Mouse (Mus musculus) midbrain, postnatal 0 days (tissue): Measurements from ENCODE around the gene Fancg. TPM values are rescaled to one million over a fixed set of nuclear protein-coding genes. Genes with fewer than 3 reads are reported as not detected.

ENCODE experiments used
- ATAC-seq: fragments of 200-750 bp; cut with Nextera tagmentation; 2 replicates; pipeline ENCODE4 v1.8.0; 2017; ENCODE audit warnings: moderate number of reproducible peaks, mild to moderate bottlenecking, moderate TSS enrichment, moderate library complexity; ENCODE audit not compliant: low FRiP score
- DNase-seq: peaks from one replicate; pipeline ENCODE4 v3.0.0-alpha.2; 2015; ENCODE audit warnings: low spot score
- H3K27ac ChIP-seq: fragments of 300-500 bp; sonication (generic); 2 replicates; pipeline ENCODE4 v1.5.1; 2014; ENCODE audit warnings: low read depth, mild to moderate bottlenecking, low read length, mixed read lengths
- H3K27me3 ChIP-seq: fragments of 300-500 bp; sonication (generic); 2 replicates; pipeline ENCODE4 v1.6.1; 2014; ENCODE audit warnings: low read length, control low read depth, mixed read lengths; ENCODE audit not compliant: insufficient read depth
- H3K36me3 ChIP-seq: fragments of 300-500 bp; sonication (generic); 2 replicates; pipeline ENCODE4 v1.6.1; 2014; ENCODE audit warnings: low read length, control low read depth, mixed read lengths; ENCODE audit not compliant: insufficient read depth
- H3K4me1 ChIP-seq: fragments of 300-500 bp; sonication (generic); 2 replicates; pipeline ENCODE4 v1.6.1; 2014; ENCODE audit warnings: mild to moderate bottlenecking, control low read depth, antibody characterized with exemption, low read length, mixed read lengths; ENCODE audit not compliant: insufficient read depth
- H3K4me2 ChIP-seq: fragments of 300-500 bp; sonication (generic); 2 replicates; pipeline ENCODE4 v1.6.1; 2014; ENCODE audit warnings: low read depth, mild to moderate bottlenecking, low read length, mixed read lengths; ENCODE audit not compliant: poor library complexity, severe bottlenecking
- H3K4me3 ChIP-seq: fragments of 300-500 bp; sonication (generic); 2 replicates; pipeline ENCODE4 v1.5.1; 2014; ENCODE audit warnings: low read depth, mild to moderate bottlenecking, low read length, moderate library complexity
- H3K9ac ChIP-seq: fragments of 300-500 bp; sonication (generic); replicated peaks from 2 replicates; pipeline ENCODE4 v1.6.1; 2014; ENCODE audit warnings: mild to moderate bottlenecking, low read length, moderate library complexity, mixed read lengths; ENCODE audit not compliant: poor library complexity, severe bottlenecking
- H3K9me3 ChIP-seq: fragments of 300-500 bp; sonication (generic); 2 replicates; pipeline ENCODE4 v1.6.1; 2016; ENCODE audit warnings: low read length, control low read depth
- CTCF ChIP-seq: IDR thresholded peaks from 2 replicates; pipeline ENCODE4 v1.5.1; 2016; ENCODE audit warnings: antibody characterized with exemption, mild to moderate bottlenecking
- WGBS: fragments of 180-500 bp; shearing (Covaris S2); extraction: QIAGEN DNeasy Blood & Tissue Kit; methylation state at CpG from one replicate; pipeline ENCODE4 v1.1.7; 2014; 5-methylcytosine and 5-hydroxymethylcytosine counted together
- polyA plus RNA-seq: library from polyadenylated mRNA; unstranded; fragments of >200 nt; fragmentation: Nextera tagmentation; extraction: Ambion mirVana; gene quantifications from 2 replicates; pipeline ENCODE4 v1.2.1, GENCODE M21; 2015
- total RNA-seq: library from RNA; depleted of rRNA; stranded (reverse); fragments of >200 nt; gene quantifications from 2 replicates; pipeline ENCODE4 v1.2.3, GENCODE M21; 2014

Fancg gene
- total and polyA plus RNA-seq, 2 experiments from 2014 or later = 14.2 to 15.0 TPM

DNA sequence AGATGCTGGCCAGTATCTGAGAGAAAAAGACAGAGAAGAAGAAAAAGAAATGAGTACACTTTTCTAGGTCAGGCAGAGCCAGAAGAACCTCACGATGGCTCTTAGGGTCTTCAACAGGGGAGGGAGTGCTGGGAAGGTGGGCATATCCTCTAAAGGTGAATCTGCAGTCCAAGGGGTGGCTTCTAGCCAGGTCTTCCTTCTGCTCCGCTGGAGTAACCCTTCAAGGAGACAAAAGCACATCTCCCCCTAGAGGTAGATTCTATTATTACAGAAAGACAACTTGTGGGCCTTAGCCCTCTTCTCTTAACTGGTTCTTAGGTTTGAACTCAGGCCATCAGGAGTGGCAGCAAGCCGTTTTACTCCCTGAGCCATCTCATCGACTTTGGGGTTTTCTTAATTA lies 42.3 kb upstream of the Fancg start:
- Histone ChIP-seq H3K4me2 (no peak overlapping the region), H3K9ac (no peak overlapping the region), H3K9me3 (no peaks in the 10 kb centered on the region), H3K27me3 (no peaks in the 10 kb centered on the region), H3K36me3 (no peaks in the 10 kb centered on the region), H3K4me1 (no peaks in the 10 kb centered on the region), H3K4me3 (no peak overlapping the region), H3K27ac (no peak overlapping the region)
- peak; percentile 75 for DNase-seq
- 10% methylated on average over 4 of the region's 4 CpGs for WGBS
- peak; percentile 67 for TF ChIP-seq CTCF
- ATAC-seq = no peak

DNA sequence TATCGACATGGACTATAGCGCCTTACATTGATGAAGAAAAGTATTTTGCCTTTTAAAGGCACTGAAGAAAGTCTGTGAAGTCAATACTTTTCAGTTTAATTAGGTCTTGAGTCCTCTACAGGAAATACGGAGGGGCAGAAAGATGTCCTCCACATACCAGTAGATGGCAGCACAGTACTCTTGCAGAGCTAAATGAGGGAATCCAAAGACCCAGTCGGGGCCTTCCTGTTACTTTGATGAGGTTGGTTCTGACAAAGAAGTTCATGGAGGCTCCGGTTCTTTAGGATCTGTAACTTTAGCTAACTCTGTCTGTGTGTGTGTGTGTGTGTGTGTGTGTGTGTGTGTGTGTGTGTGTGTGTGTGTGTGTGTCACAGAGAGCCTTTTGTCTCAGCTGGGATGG lies 36.9 kb upstream of the Fancg start:
- no peak overlapping the region for H3K9ac ChIP-seq
- H3K4me2 ChIP-seq = no peak overlapping the region
- DNase-seq (peak; percentile 95), ATAC-seq (no peak)
- no peak overlapping the region for H3K4me3 ChIP-seq
- no peaks in the 10 kb centered on the region for H3K36me3 ChIP-seq
- 4% methylated on average over 5 of the region's 5 CpGs for WGBS
- H3K27ac ChIP-seq = no peak overlapping the region
- TF ChIP-seq CTCF = peak; percentile 96
- H3K27me3 ChIP-seq = no peaks in the 10 kb centered on the region
- peaks cover 10% of the 10 kb centered on the region; the same call in 1 of the 2 replicates for H3K4me1 ChIP-seq
- H3K9me3 ChIP-seq = no peaks in the 10 kb centered on the region

- no peaks in the 10 kb centered on the region for H3K36me3 ChIP-seq
- ATAC-seq = no peak
- 61% methylated on average over 5 of the region's 5 CpGs for WGBS
- H3K4me2 ChIP-seq = peak overlapping the region; percentile 78; the same call in 1 of the 2 replicates
- H3K9me3 ChIP-seq = no peaks in the 10 kb centered on the region
- peak overlapping the region; percentile 38; the same call in 1 of the 2 replicates for H3K27ac ChIP-seq
- no peak overlapping the region for H3K9ac ChIP-seq
- peaks cover 10% of the 10 kb centered on the region; the same call in 1 of the 2 replicates for H3K4me1 ChIP-seq
- H3K27me3 ChIP-seq = no peaks in the 10 kb centered on the region
- DNase-seq = no peak
- TF ChIP-seq CTCF = no peak
- H3K4me3 ChIP-seq = no peak overlapping the region
Measured at GRCm38 (mm10) chr4:43046607-43047006, 36.3 kb upstream of the Fancg start.

DNA sequence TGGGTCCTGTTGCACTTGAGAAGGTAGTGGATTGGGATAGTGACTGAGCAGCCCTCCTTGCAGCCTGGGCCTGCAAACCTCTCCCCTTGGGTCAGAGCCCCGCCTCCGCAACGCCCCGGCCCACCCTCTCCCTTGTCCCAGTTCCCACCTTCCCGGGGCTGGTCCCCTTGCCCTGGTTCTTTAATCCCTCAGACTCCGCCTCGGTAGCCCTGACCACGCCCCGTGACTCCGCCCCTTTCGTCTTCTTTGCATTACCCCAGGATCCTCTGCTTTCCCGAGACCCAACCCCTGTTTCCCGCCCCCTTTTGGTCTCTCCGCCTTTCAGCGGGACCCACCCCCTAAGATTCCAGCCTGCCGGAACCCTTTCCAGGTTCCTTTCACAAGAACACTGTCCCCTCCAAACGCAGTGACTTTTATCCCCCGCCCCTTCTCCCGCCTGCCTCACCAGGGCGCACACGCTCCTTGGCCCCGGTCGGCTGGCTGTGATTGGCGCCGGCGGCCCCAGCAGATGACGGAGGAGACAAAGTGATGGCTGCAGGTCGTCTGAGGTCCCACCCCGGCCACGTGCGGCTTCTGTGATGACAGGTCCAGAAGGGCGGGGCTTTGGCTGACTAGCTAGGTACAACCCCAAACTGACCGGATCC lies 35.5 kb upstream of the Fancg start, which contains the start of gene Fam214b:
Fam214b (minus strand) TSS at position 562 of the 644 bp plus-strand sequence.
- ATAC-seq (peak; percentile 89), DNase-seq (peak; percentile 97)
- H3K4me1 ChIP-seq = peaks cover 10% of the 10 kb centered on the region; the same call in 1 of the 2 replicates
- peak; percentile 29 for TF ChIP-seq CTCF
- H3K27ac ChIP-seq = peak within 1 kb of the TSS; percentile 81
- H3K27me3 ChIP-seq = no peaks in the 10 kb centered on the region
- WGBS = under 1% methylated on average over 33 of the region's 33 CpGs
- H3K4me2 ChIP-seq = peak within 1 kb of the TSS; percentile 78
- no peaks in the 10 kb centered on the region for H3K9me3 ChIP-seq
- peak within 1 kb of the TSS; percentile 58 for H3K4me3 ChIP-seq
- H3K36me3 ChIP-seq = no peaks in the 10 kb centered on the region
- H3K9ac ChIP-seq = peak within 1 kb of the TSS; percentile 59

GRCm38 (mm10) chr4:43045285-43045658 lies 35.0 kb upstream of the Fancg start:
- no peak for TF ChIP-seq CTCF
- peak overlapping the region; percentile 58 for H3K4me3 ChIP-seq
- WGBS = under 1% methylated on average over 13 of the region's 13 CpGs

DNA sequence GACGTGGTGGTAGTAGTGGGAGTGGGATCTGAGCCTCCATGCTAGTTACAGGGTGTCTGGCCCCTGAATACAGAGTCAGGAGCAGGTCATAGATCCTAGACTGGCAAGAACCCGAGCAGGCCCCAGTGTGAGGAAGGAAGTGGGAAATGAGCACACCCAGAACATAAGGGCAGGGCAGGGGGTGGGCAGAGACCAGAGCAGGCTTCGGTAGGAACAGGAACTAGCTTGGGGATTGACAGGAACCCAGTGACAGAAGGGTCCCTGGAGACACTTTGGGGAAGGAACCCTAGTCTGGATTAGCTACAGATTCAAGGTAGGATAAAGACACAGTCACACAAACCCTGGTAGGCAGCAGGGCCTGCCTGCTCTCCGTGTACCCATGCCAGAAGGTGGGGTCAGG lies 34.4 kb upstream of the Fancg start:
- Histone ChIP-seq H3K36me3 (no peaks in the 10 kb centered on the region), H3K27me3 (no peaks in the 10 kb centered on the region), H3K4me1 (peaks cover 10% of the 10 kb centered on the region; the same call in 1 of the 2 replicates), H3K9ac (peak overlapping the region; percentile 59), H3K4me2 (peak overlapping the region; percentile 78), H3K27ac (peak overlapping the region; percentile 81), H3K4me3 (peak overlapping the region; percentile 58), H3K9me3 (no peaks in the 10 kb centered on the region)
- no peak for ATAC-seq
- DNase-seq = peak; percentile 15
- no peak for TF ChIP-seq CTCF
- WGBS = 3% methylated on average over 4 of the region's 4 CpGs

More at GRCm38 (mm10) chr4:43045285-43045658, 35.0 kb upstream of the Fancg start:
- Histone ChIP-seq H3K4me1 (peaks cover 10% of the 10 kb centered on the region; the same call in 1 of the 2 replicates), H3K27me3 (no peaks in the 10 kb centered on the region), H3K9ac (peak overlapping the region; percentile 59), H3K36me3 (no peaks in the 10 kb centered on the region), H3K9me3 (no peaks in the 10 kb centered on the region), H3K4me2 (peak overlapping the region; percentile 78), H3K27ac (peak overlapping the region; percentile 81)
- DNase-seq (no peak), ATAC-seq (peak; percentile 22)
